Mouse (Mus musculus) common myeloid progenitor, adult 5-6 weeks (primary cell): Measurements from ENCODE around the gene Chek2. TPM values are rescaled to one million over a fixed set of nuclear protein-coding genes. Genes with fewer than 3 reads are reported as not detected.

Experiments used
- ATAC-seq: replicated peaks from 2 replicates; pipeline ENCODE4 v1.8.0; 2016; ENCODE audit warnings: low read depth, mild to moderate bottlenecking, moderate TSS enrichment, inconsistent platforms; ENCODE audit not compliant: poor library complexity, severe bottlenecking
- total RNA-seq: library from RNA; stranded (forward); fragments of 200-1000, 187-1606 nt; gene quantifications from 2 replicates; pipeline ENCODE4 v1.2.3, GENCODE M21; 2017

Chek2 gene
- total RNA-seq, 1 experiment from 2014 or later = 40.4 TPM

DNA sequence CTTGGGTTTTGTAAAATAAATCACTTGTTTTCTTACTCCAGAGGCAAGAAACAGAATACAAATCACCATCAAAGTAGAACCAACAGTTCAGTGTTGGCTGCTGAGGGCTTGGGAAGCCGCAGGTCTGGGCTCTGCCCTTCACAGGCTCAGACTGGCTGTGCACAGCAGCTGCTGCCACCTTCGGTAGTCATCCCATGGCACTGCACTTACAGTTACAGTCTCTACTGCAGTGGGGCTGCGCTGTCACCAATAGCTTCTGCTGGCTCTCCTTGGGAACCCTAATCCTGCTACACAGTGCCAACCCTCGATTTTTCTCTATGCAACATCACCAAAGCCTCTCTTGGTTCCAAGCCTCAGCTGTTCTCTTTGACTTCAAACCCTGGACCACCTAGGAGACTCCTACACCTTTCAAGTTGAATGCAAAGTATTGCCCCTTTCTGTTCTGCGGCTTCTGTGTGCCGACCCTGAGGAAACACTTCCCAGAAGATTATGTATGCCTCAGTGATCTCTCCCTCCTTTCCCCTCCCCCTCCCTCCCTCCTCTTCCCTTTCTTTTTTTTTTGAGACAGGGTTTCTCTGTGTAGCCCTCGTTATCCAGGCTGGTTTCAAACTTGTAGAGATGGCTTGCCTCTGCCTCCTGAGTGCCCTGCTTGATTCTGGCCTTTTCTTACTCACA lies 57.5 kb downstream of the Chek2 start:
- no peak for ATAC-seq

DNA sequence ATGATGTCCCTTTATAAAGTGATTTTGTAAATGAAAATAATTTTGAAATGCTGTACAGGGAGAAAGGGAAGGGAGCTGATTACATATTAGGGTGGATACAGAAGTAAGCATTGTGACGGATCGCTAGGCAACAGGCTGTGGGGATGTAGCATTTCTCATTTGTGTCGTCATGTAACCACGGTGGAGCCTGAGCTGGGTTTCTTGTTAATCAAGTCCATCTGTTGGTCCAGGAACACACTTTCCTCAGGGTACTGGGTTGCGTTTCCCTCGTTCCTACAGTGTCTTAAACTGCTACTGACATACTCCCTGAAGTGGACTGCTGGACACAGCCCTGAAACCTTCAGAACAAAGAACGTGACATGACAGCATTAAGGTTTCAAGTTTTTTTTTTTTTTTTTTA lies 58.4 kb downstream of the Chek2 start:
- ATAC-seq = no peak

DNA sequence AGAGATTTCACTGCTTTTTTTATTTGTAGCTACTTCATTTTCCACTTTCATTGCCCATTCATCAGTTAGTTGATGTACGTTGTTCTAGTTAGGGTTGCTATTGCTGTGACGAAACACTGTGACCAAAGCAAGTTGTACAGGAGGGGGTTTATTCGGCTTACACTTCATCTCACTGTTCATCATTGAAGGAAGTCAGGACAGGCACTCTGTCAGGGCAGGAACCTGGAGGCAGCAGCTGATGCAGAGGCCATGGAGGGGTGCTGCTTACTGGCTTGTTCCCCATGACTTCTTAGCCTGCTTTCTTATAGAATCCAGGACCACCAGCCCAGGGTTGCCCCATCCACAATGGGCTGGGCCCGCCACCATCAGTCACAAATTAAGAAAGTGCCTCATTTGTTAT lies 59.0 kb downstream of the Chek2 start:
- ATAC-seq = no peak

DNA sequence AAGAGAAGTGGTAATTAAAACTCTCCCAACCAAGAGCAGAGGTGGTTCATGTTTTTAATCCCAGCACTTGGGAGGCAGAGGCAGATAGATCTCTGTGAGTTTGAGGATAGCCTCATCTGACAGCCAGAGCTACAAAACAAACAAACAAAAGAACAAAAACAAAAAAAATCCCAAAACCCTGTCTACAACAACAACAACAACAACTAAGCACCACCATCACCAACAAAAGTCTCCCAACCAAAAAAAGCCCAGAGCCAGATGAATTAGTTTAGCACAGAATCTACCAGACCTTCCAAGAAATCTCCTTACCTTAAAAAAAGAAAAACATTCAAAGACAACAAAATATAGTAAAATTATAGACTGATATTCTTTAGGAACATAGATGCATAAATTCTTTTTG lies 60.6 kb downstream of the Chek2 start:
- ATAC-seq = no peak

DNA sequence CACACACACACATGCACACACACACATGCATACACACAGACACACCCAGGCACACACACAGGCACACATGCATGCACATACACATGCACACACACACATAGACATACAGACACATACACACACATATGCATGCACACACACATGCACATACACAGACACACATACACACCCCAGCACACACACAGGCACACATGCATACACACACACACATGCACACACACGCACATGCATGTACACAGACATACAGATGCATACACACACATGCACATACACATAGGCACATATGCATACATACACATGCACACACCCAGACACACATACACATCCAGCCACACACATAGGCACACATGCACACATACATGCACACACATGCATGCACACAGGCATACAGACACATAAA lies 66.9 kb downstream of the Chek2 start:
- ATAC-seq = no peak

DNA sequence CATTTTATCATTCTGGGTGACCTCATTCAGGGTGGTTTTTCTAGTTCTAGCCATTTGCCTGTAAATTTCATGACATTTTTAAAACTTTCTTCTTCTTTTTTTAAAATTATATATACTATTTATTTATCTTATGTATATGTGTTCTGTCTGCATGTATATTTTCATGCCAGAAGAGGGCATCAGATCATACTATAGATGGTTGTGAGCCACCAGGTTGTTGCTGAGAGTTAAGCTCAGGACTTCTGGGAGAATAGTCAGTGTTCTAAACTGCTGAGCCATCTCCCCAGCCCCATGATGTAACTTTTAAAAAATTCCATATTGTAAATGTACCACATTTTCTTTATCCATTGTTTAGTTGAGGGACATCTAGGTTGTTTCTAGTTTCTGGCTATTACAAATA lies 69.1 kb downstream of the Chek2 start:
- ATAC-seq = no peak

DNA sequence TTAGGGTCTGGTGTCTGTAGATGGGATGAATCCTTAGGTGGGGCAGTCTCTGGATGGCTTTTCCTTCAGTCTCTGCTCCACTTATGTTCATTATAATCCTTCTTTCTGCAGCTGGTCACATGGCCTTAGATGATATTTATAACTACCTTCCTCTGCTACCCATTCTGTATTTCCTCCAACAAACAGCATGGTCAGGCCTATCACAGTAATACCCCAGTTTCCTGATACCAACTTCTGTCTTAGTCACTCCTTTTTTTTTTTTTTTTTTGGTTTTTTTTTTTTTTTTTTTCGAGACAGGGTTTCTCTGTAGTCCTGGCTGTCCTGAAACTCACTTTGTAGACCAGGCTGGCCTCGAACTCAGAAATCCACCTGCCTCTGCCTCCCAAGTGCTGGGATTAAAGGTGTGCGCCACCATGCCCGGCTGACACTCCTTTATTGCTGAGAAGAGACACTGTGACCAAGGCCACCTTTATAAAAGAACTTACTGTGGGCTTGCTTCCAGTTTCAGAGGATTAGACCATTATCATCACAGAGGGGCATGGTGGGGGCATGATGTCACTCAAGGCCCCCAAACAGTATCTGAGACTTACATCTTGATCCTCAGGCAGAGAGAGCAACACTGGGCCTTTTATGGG lies 70.3 kb downstream of the Chek2 start:
- ATAC-seq = no peak

DNA sequence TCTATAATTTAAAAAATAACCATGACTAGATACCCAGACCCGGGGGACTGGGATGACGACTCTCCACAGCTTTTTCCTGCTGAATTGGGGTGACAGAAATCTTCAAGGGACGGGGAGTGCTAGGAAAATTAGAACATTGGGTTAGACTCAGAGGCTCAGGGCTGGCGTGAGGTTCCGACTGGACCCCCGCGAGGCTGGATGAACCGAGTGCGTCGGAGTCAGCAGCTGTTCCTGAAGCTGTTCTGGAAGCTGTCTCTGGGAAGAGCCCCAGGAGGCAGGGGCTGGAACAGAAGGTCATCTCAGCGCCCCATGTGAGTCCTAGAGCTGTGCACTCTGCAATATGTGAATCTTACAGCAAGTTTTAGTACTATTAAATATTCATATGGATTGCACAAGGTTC lies 75.1 kb downstream of the Chek2 start:
- no peak for ATAC-seq

DNA sequence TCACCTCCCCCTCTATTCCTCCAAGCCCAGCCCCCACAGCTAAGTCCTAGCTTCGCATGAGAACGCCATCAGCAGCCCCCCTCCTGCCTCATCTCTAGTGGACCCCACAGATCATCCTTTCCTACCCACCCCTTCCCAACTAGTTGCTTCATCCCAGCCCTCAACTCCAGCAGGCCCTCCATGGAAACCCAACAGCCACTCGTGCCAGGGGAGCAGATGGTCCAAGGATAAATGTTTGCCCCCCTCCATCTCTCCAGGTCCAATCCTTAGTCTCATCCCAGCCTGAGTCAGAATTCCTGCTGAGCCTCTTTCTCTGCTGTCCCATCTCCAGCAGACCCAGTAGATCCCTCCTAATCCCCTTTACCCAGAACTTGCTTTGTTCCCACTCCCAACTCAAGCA lies 76.5 kb downstream of the Chek2 start:
- no peak for ATAC-seq

DNA sequence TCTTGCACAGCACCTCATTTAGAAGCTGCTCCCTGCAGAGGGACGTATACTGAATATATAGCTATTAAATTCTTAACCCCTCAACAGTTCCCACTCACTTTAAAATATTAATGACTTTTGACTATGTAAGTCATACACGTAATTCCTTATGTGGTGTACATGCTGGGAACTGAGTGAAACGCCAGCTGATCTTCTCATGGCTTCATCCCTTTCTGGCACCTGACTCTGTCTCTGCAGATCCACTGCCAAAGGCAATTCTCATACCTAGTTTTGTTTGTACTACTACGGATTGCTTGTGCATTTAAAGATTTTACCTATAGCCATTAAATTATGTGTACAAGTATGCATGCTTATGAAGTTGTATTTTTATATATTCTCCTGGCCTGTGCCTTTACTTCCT lies 79.8 kb downstream of the Chek2 start:
- no peak for ATAC-seq

DNA sequence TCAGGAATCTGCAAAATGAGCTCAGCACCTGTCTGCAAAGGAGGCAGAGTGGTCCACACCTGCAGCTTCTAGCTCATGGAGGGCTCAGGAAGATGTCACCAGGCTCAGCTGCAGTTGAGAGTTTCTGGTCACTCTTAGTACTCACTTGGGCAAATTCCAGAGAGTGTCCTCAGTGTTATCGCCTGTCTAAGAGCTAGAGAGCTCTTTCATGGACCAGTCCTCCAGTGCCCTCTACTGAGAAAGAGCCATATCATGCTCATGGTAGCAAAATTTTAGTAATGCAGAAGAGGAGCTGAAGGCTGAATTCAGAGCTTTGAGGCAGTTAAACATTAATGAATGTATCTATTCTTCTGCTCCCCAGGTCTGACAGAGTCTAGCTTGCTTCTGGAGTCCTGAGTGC lies 83.6 kb downstream of the Chek2 start:
- ATAC-seq = 0 out of 2 replicates have a peak, but pooled peaks have one; percentile 25

Other genes starting within 250 kb of the Chek2 start
- gene Noc4l, start 186.6 kb upstream of the Chek2 start, total RNA-seq = 41.3 and 50.4 TPM in 2 replicates
- 7.9 and 10.3 TPM in 2 replicates for gene Ddx51, start 186.5 kb upstream of the Chek2 start, total RNA-seq
- gene Ep400, start 69.3 kb upstream of the Chek2 start, total RNA-seq = 63.6 and 66.7 TPM in 2 replicates
- gene Pus1, start 59.3 kb upstream of the Chek2 start, total RNA-seq = 63.6 and 65.7 TPM in 2 replicates
- gene Ulk1, start 29.9 kb upstream of the Chek2 start, total RNA-seq = 10.0 and 11.7 TPM in 2 replicates
- 64.8 and 71.4 TPM in 2 replicates for gene Hscb, start 202 bp upstream of the Chek2 start, total RNA-seq
- gene Ttc28, start 39.8 kb downstream of the Chek2 start, total RNA-seq = 2.9 and 7.2 TPM in 2 replicates